Mouse (Mus musculus) kidney, postnatal 10 days (tissue): ENCODE measurements at regions not wholly inside any gene's neighbourhood (a gene's known extent, or its start where the extent isn't known, plus 50 kb on each side); places are given as distances from the start of the nearest gene placed in this dataset.

Experiments
- DNase-seq: peaks from one replicate; pipeline ENCODE4 v3.0.0; 2021; ENCODE audit warnings: mixed read lengths

- no peak for DNase-seq
These were observed 153.7 kb upstream of the Rpl34 start for GRCm38 (mm10) chr3:130883928-130884327.

GRCm38 (mm10) chr3:130883319-130883718, 153.1 kb upstream of the Rpl34 start:
- DNase-seq = no peak

- no peak for DNase-seq
These were observed 150.3 kb upstream of the Rpl34 start for GRCm38 (mm10) chr3:130880482-130880881.

- DNase-seq = no peak
These were observed 149.3 kb upstream of the Rpl34 start for GRCm38 (mm10) chr3:130879463-130879862.

- DNase-seq = no peak
These were observed 148.6 kb upstream of the Rpl34 start for GRCm38 (mm10) chr3:130878834-130879233.

GRCm38 (mm10) chr3:130877981-130878380, 147.8 kb upstream of the Rpl34 start:
- DNase-seq = no peak

GRCm38 (mm10) chr3:130873745-130874144, 143.5 kb upstream of the Rpl34 start:
- no peak for DNase-seq

GRCm38 (mm10) chr3:130866952-130867632, 136.9 kb upstream of the Rpl34 start:
- DNase-seq = no peak

- DNase-seq = no peak
These were observed 134.6 kb upstream of the Rpl34 start for GRCm38 (mm10) chr3:130864783-130865182.

- DNase-seq = no peak
These were observed 133.2 kb upstream of the Rpl34 start for GRCm38 (mm10) chr3:130863376-130863775.

- DNase-seq = peak; percentile 11
These were observed 130.1 kb upstream of the Rpl34 start for GRCm38 (mm10) chr3:130860315-130860714.

- no peak for DNase-seq
These were observed 123.7 kb upstream of the Rpl34 start for GRCm38 (mm10) chr3:130853866-130854265.

- no peak for DNase-seq
These were observed 120.6 kb upstream of the Rpl34 start for GRCm38 (mm10) chr3:130850766-130851308.

GRCm38 (mm10) chr3:130841755-130842154, 111.6 kb upstream of the Rpl34 start:
- DNase-seq = no peak

GRCm38 (mm10) chr3:130839924-130840440, 109.8 kb upstream of the Rpl34 start:
- no peak for DNase-seq

- DNase-seq = peak; percentile 28
These were observed 108.6 kb upstream of the Rpl34 start for GRCm38 (mm10) chr3:130838626-130839422.

GRCm38 (mm10) chr3:130833722-130834121, 103.5 kb upstream of the Rpl34 start:
- no peak for DNase-seq

- no peak for DNase-seq
These were observed 102.9 kb upstream of the Rpl34 start for GRCm38 (mm10) chr3:130833082-130833481.

- no peak for DNase-seq
These were observed 101.6 kb upstream of the Rpl34 start for GRCm38 (mm10) chr3:130831788-130832187.

GRCm38 (mm10) chr3:130828346-130828745, 98.1 kb upstream of the Rpl34 start:
- no peak for DNase-seq

- DNase-seq = no peak
These were observed 97.7 kb upstream of the Rpl34 start for GRCm38 (mm10) chr3:130827934-130828333.

- no peak for DNase-seq
These were observed 96.8 kb upstream of the Rpl34 start for GRCm38 (mm10) chr3:130827021-130827420.

- no peak for DNase-seq
These were observed 89.6 kb upstream of the Rpl34 start for GRCm38 (mm10) chr3:130819837-130820098.
